Mouse (Mus musculus) forebrain, embryonic 11.5 days (tissue): ENCODE results near the gene 2210408I21Rik. TPM values are rescaled to one million over a fixed set of nuclear protein-coding genes. Genes with fewer than 3 reads are reported as not detected.
A peak's percentile ranks its signal among the peaks of the same experiment; 100 is the strongest.

Source experiments
- ATAC-seq: fragments of 200-750 bp; cut with Nextera tagmentation; replicated peaks from 2 replicates; pipeline ENCODE4 v1.8.0; 2017; ENCODE audit warnings: moderate TSS enrichment; ENCODE audit not compliant: low FRiP score
- DNase-seq: peaks from one replicate; pipeline ENCODE4 v3.0.0-alpha.2; 2017; ENCODE audit warnings: low spot score
- H3K27ac ChIP-seq: fragments of 300-500 bp; sonication (generic); 2 replicates; pipeline ENCODE4 v1.5.1; 2014; ENCODE audit warnings: low read depth, low read length
- H3K27me3 ChIP-seq: fragments of 300-500 bp; sonication (generic); 2 replicates; pipeline ENCODE4 v1.6.1; 2014; ENCODE audit warnings: mild to moderate bottlenecking, low read length, mixed read lengths; ENCODE audit not compliant: control insufficient read depth, insufficient read depth
- H3K36me3 ChIP-seq: fragments of 300-500 bp; sonication (generic); 2 replicates; pipeline ENCODE4 v1.6.1; 2014; ENCODE audit warnings: mild to moderate bottlenecking, low read length, moderate library complexity, mixed read lengths; ENCODE audit not compliant: control insufficient read depth, insufficient read depth
- H3K4me1 ChIP-seq: fragments of 300-500 bp; sonication (generic); replicated peaks from 2 replicates; pipeline ENCODE4 v1.6.1; 2014; ENCODE audit warnings: low read length, mixed read lengths; ENCODE audit not compliant: control insufficient read depth, insufficient read depth
- H3K4me2 ChIP-seq: fragments of 300-500 bp; sonication (generic); 2 replicates; pipeline ENCODE4 v1.6.1; 2014; ENCODE audit warnings: low read depth, mild to moderate bottlenecking, low read length, moderate library complexity, mixed read lengths; ENCODE audit not compliant: severe bottlenecking
- H3K4me3 ChIP-seq: fragments of 300-500 bp; sonication (generic); 2 replicates; pipeline ENCODE4 v1.5.1; 2014; ENCODE audit warnings: low read depth, low read length
- H3K9ac ChIP-seq: fragments of 300-500 bp; sonication (generic); 2 replicates; pipeline ENCODE4 v1.6.1; 2014; ENCODE audit warnings: low read length
- H3K9me3 ChIP-seq: fragments of 300-500 bp; sonication (generic); 2 replicates; pipeline ENCODE4 v1.6.1; 2016; ENCODE audit warnings: low read length, mixed read lengths; ENCODE audit not compliant: control insufficient read depth
- WGBS: fragments of 180-500 bp; shearing (Covaris S2); extraction: QIAGEN DNeasy Blood & Tissue Kit; methylation state at CpG from one replicate; pipeline ENCODE4 v1.1.7; 2014; 5-methylcytosine and 5-hydroxymethylcytosine counted together
- polyA plus RNA-seq: library from polyadenylated mRNA; unstranded; fragments of >200 nt; fragmentation: Nextera tagmentation; extraction: Ambion mirVana; gene quantifications from 2 replicates; pipeline ENCODE4 v1.2.1, GENCODE M21; 2014

2210408I21Rik gene
- polyA plus RNA-seq, 1 experiment from 2014 or later: 14.2 TPM

GRCm38 (mm10) chr13:77262715-77263338, 127.5 kb downstream of the 2210408I21Rik start:
- Histone ChIP-seq H3K9ac (no peak overlapping the region), H3K27me3 (no peaks in the 10 kb centered on the region), H3K4me1 (no peaks in the 10 kb centered on the region), H3K9me3 (no peaks in the 10 kb centered on the region), H3K4me2 (no peak overlapping the region), H3K27ac (no peak overlapping the region), H3K4me3 (no peak overlapping the region), H3K36me3 (no peaks in the 10 kb centered on the region)
- DNase-seq: no peak
- ATAC-seq: no peak
- 68% methylated on average over 3 of the region's 3 CpGs for WGBS

GRCm38 (mm10) chr13:77263400-77264179, 128.2 kb downstream of the 2210408I21Rik start:
- ATAC-seq: no peak

GRCm38 (mm10) chr13:77264481-77264880, 129.1 kb downstream of the 2210408I21Rik start:
- Histone ChIP-seq H3K36me3 (no peaks in the 10 kb centered on the region), H3K9me3 (no peaks in the 10 kb centered on the region), H3K27ac (no peak overlapping the region), H3K9ac (no peak overlapping the region), H3K4me1 (no peaks in the 10 kb centered on the region), H3K27me3 (no peaks in the 10 kb centered on the region), H3K4me2 (no peak overlapping the region), H3K4me3 (no peak overlapping the region)
- WGBS: 89% methylated on average over 1 of the region's 1 CpGs
- no peak for ATAC-seq
- DNase-seq: no peak

More at GRCm38 (mm10) chr13:77263400-77264179, 128.2 kb downstream of the 2210408I21Rik start:
- no peak overlapping the region for H3K4me3 ChIP-seq
- no peak overlapping the region for H3K4me2 ChIP-seq
- H3K36me3 ChIP-seq: no peaks in the 10 kb centered on the region
- H3K4me1 ChIP-seq: no peaks in the 10 kb centered on the region
- DNase-seq: no peak
- H3K9ac ChIP-seq: no peak overlapping the region
- H3K27ac ChIP-seq: no peak overlapping the region
- 81% methylated on average over 7 of the region's 7 CpGs for WGBS
- H3K27me3 ChIP-seq: no peaks in the 10 kb centered on the region
- no peaks in the 10 kb centered on the region for H3K9me3 ChIP-seq

- no peaks in the 10 kb centered on the region for H3K36me3 ChIP-seq
- no peaks in the 10 kb centered on the region for H3K4me1 ChIP-seq
- no peaks in the 10 kb centered on the region for H3K9me3 ChIP-seq
- DNase-seq: no peak
- H3K9ac ChIP-seq: no peak overlapping the region
- no peak overlapping the region for H3K4me3 ChIP-seq
- H3K27me3 ChIP-seq: no peaks in the 10 kb centered on the region
- no peak overlapping the region for H3K4me2 ChIP-seq
- WGBS: 85% methylated on average over 3 of the region's 3 CpGs
- H3K27ac ChIP-seq: no peak overlapping the region
- ATAC-seq: no peak
Observed at GRCm38 (mm10) chr13:77275172-77275747, 139.9 kb downstream of the 2210408I21Rik start.

GRCm38 (mm10) chr13:77278659-77279413, 143.5 kb downstream of the 2210408I21Rik start:
- 60% methylated on average over 7 of the region's 7 CpGs for WGBS
- H3K4me3 ChIP-seq: no peak overlapping the region
- no peaks in the 10 kb centered on the region for H3K27me3 ChIP-seq
- DNase-seq (no peak), ATAC-seq (no peak)
- H3K9ac ChIP-seq: no peak overlapping the region
- no peaks in the 10 kb centered on the region for H3K9me3 ChIP-seq
- H3K4me1 ChIP-seq: no peaks in the 10 kb centered on the region
- H3K36me3 ChIP-seq: no peaks in the 10 kb centered on the region
- H3K4me2 ChIP-seq: no peak overlapping the region
- H3K27ac ChIP-seq: no peak overlapping the region

GRCm38 (mm10) chr13:77295519-77295918, 160.2 kb downstream of the 2210408I21Rik start:
- no peak for DNase-seq
- WGBS: 88% methylated on average over 3 of the region's 3 CpGs
- no peak for ATAC-seq

GRCm38 (mm10) chr13:77324101-77324500, 188.8 kb downstream of the 2210408I21Rik start:
- Histone ChIP-seq H3K27ac (no peak overlapping the region), H3K9me3 (no peaks in the 10 kb centered on the region), H3K27me3 (no peaks in the 10 kb centered on the region), H3K4me1 (no peaks in the 10 kb centered on the region), H3K9ac (no peak overlapping the region), H3K36me3 (no peaks in the 10 kb centered on the region), H3K4me2 (no peak overlapping the region), H3K4me3 (no peak overlapping the region)
- DNase-seq (no peak), ATAC-seq (no peak)
- WGBS: 73% methylated on average over 1 of the region's 1 CpGs

More at GRCm38 (mm10) chr13:77295519-77295918, 160.2 kb downstream of the 2210408I21Rik start:
- Histone ChIP-seq H3K9me3 (no peaks in the 10 kb centered on the region), H3K9ac (no peak overlapping the region), H3K4me1 (no peaks in the 10 kb centered on the region), H3K27me3 (no peaks in the 10 kb centered on the region), H3K27ac (no peak overlapping the region), H3K36me3 (no peaks in the 10 kb centered on the region), H3K4me2 (no peak overlapping the region), H3K4me3 (no peak overlapping the region)

- H3K9ac ChIP-seq: no peak overlapping the region
- H3K36me3 ChIP-seq: no peaks in the 10 kb centered on the region
- no peak for DNase-seq
- no peak overlapping the region for H3K4me2 ChIP-seq
- peak; percentile 44; the same call in 1 of the 2 replicates for ATAC-seq
- no peaks in the 10 kb centered on the region for H3K4me1 ChIP-seq
- no peaks in the 10 kb centered on the region for H3K9me3 ChIP-seq
- 66% methylated on average over 5 of the region's 5 CpGs for WGBS
- H3K27me3 ChIP-seq: no peaks in the 10 kb centered on the region
- H3K27ac ChIP-seq: no peak overlapping the region
- no peak overlapping the region for H3K4me3 ChIP-seq
Observed at GRCm38 (mm10) chr13:77326174-77326959, 191.0 kb downstream of the 2210408I21Rik start.
